Mouse (Mus musculus) C2C12 (cell line): ENCODE data around the gene Gm7682. TPM values are rescaled to one million over a fixed set of nuclear protein-coding genes. Genes with fewer than 3 reads are reported as not detected.
"Not testable (repeated sequence)": the region's sequence is repeated elsewhere in the genome, so short reads cannot be mapped to it uniquely, and the experiment has no call there.

Experiments
- H3K27me3 ChIP-seq: one replicate; pipeline ENCODE4 v1.6.1; 2011; ENCODE audit not compliant: control insufficient read depth, insufficient read depth, insufficient read length
- H3K36me3 ChIP-seq: one replicate; pipeline ENCODE4 v1.6.1; 2011; ENCODE audit not compliant: control insufficient read depth, insufficient read depth
- H3K4me3 ChIP-seq: one replicate; pipeline ENCODE4 v1.5.1; 2011; ENCODE audit warnings: mild to moderate bottlenecking, control low read depth; ENCODE audit not compliant: poor library complexity, insufficient read depth, severe bottlenecking
- H3K79me2 ChIP-seq: one replicate; pipeline ENCODE4 v1.6.1; 2011; ENCODE audit not compliant: control insufficient read depth, insufficient read depth
- H3K79me3 ChIP-seq: one replicate; pipeline ENCODE4 v1.6.1; 2011; ENCODE audit warnings: low read depth, control low read depth
- H3ac ChIP-seq: one replicate; pipeline ENCODE3; 2011; ENCODE audit warnings: low read depth; ENCODE audit not compliant: control insufficient read depth, insufficient read length
- long read RNA-seq, 2 experiments: library from polyadenylated mRNA; unstranded; transcript quantifications; one replicate each; pipeline ENCODE4 v2.0.0; 2019 to 2020
- polyA plus RNA-seq: library from polyadenylated mRNA; unstranded; fragments of >200 nt; fragmentation: generic; extraction: Trizol; gene quantifications from one replicate; pipeline ENCODE4 v1.2.1, GENCODE M21; 2012; ENCODE audit warnings: missing spikeins

Gm7682 gene
- 0.07 TPM for polyA plus RNA-seq
- long read RNA-seq, experiment 1, result 0 reads
- long read RNA-seq, experiment 2, result 0 reads

DNA sequence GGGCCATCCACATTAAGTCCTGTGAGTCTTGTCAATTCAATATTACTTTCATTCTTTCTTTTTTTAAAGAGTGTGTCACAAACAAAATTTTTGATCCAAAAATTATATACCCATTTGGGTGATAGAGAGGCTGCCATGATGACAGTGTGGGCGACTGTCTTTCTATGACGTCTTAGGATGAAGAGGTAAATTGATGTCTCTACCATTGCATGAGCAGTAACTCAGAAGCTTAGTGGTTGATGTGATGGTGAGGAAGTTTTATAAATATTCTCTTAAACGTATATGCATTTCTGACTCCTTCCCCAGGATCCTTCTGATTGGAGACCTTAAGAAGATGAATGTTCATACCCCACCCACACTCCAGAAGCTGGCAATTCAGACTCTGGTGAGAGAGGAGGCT lies at the start of gene Gm7682:
Gm7682 (plus strand) TSS at position 301 of the 400 bp plus-strand sequence.
- not testable (repeated sequence) for H3K79me2 ChIP-seq, H3K36me3 ChIP-seq, H3K79me3 ChIP-seq, H3ac ChIP-seq, H3K27me3 ChIP-seq, H3K4me3 ChIP-seq

Other genes starting within 250 kb of the Gm7682 start
- not detected for gene Gm3106, start 227.8 kb upstream of the Gm7682 start, polyA plus RNA-seq
- 0.14 TPM for gene A430089I19Rik, start 139.0 kb upstream of the Gm7682 start, polyA plus RNA-seq
- gene Gm6502, start 131.3 kb upstream of the Gm7682 start, polyA plus RNA-seq, result 0.14 TPM
- not detected for gene AA792892, start 106.0 kb upstream of the Gm7682 start, polyA plus RNA-seq
- not detected for gene Gm3139, start 80.5 kb downstream of the Gm7682 start, polyA plus RNA-seq
- gene Gm3147, start 170.6 kb downstream of the Gm7682 start, polyA plus RNA-seq, result 0.07 TPM
- gene Gm6509, start 178.2 kb downstream of the Gm7682 start, polyA plus RNA-seq, result 0.13 TPM
- not detected for gene Gm6205, start 202.6 kb downstream of the Gm7682 start, polyA plus RNA-seq